Mouse (Mus musculus) ES-Bruce4 (cell line): ENCODE data around the gene Ap3d1. TPM values are rescaled to one million over a fixed set of nuclear protein-coding genes. Genes with fewer than 3 reads are reported as not detected.

ENCODE experiments used
- H3K27ac ChIP-seq: 2 replicates; pipeline ENCODE4 v1.5.1; 2012; ENCODE audit warnings: low read length, inconsistent platforms; ENCODE audit not compliant: insufficient read depth
- H3K27me3 ChIP-seq: 2 replicates; pipeline ENCODE4 v1.6.1; 2012; ENCODE audit warnings: mild to moderate bottlenecking, low read length, inconsistent platforms; ENCODE audit not compliant: control insufficient read depth, poor library complexity, insufficient read depth, severe bottlenecking
- H3K36me3 ChIP-seq: 2 replicates; pipeline ENCODE4 v1.6.1; 2012; ENCODE audit warnings: inconsistent platforms, mild to moderate bottlenecking, low read length, moderate library complexity; ENCODE audit not compliant: control insufficient read depth, poor library complexity, insufficient read depth, severe bottlenecking
- H3K4me1 ChIP-seq: one replicate; pipeline ENCODE4 v1.8.1; 2011; ENCODE audit warnings: low read length; ENCODE audit not compliant: control insufficient read depth, insufficient read depth
- H3K4me3 ChIP-seq: 2 replicates; pipeline ENCODE4 v1.5.1; 2011; ENCODE audit warnings: low read depth, mild to moderate bottlenecking, low read length
- H3K9ac ChIP-seq: 2 replicates; pipeline ENCODE4 v1.6.1; 2012; ENCODE audit warnings: low read depth, mild to moderate bottlenecking, inconsistent platforms; ENCODE audit not compliant: poor library complexity, severe bottlenecking
- H3K9me3 ChIP-seq: replicated peaks from 2 replicates; pipeline ENCODE4 v1.6.1; 2012; ENCODE audit warnings: mild to moderate bottlenecking, low read length, inconsistent platforms; ENCODE audit not compliant: control insufficient read depth, poor library complexity, insufficient read depth, severe bottlenecking
- CTCF ChIP-seq: IDR thresholded peaks from one replicate; pipeline ENCODE4 v1.8.1; 2011; ENCODE audit warnings: low read depth, low read length
- EP300 ChIP-seq: IDR thresholded peaks from 2 replicates; pipeline ENCODE4 v1.6.1; 2011; ENCODE audit warnings: low read depth, low read length; ENCODE audit not compliant: insufficient read depth
- POLR2A ChIP-seq: IDR thresholded peaks from one replicate; pipeline ENCODE4 v1.8.1; 2011; ENCODE audit warnings: low read length; ENCODE audit not compliant: insufficient read depth
- polyA plus RNA-seq: library from polyadenylated mRNA; stranded (reverse); fragments of >200 nt; gene quantifications from 2 replicates; pipeline ENCODE4 v1.2.4, GENCODE M21; 2011; ENCODE audit warnings: low read depth; ENCODE audit not compliant: missing spikeins, insufficient read depth, insufficient read length

The Ap3d1 gene
- polyA plus RNA-seq, 1 experiment, result 55.2 TPM

- TF ChIP-seq CTCF, result no peak
- TF ChIP-seq POLR2A, result no peak
- TF ChIP-seq EP300, result no peak
- Histone ChIP-seq H3K9me3 (no peaks in the 10 kb centered on the region), H3K27ac (peak overlapping the region; percentile 39), H3K36me3 (peaks cover 17% of the 10 kb centered on the region), H3K9ac (no peak overlapping the region), H3K27me3 (no peaks in the 10 kb centered on the region), H3K4me3 (no peak overlapping the region), H3K4me1 (peaks cover 6% of the 10 kb centered on the region)
These were observed 76.6 kb downstream of the Ap3d1 start for GRCm38 (mm10) chr10:80665459-80665858.

DNA sequence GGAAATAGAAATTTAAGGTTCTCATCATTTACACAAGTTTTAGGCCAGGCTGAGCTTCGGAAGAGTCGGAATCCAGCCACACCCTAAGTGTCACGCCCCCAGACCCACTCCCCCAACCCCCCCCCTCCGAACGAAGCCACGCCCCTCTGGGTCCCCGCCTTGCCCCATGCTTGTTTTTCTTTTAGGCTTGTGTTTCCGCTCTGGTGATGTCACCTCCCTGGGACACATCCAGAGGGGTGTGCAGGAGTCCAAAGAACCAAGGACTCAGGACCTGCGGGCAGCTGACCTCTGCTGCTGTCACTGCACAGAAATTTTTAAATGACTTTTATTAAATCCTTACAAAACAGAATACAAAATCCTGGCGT, 77.1 kb downstream of the Ap3d1 start:
- H3K36me3 ChIP-seq, result peaks cover 17% of the 10 kb centered on the region
- no peaks in the 10 kb centered on the region for H3K27me3 ChIP-seq
- TF ChIP-seq EP300 (no peak), POLR2A (no peak), CTCF (no peak)
- H3K4me1 ChIP-seq, result peaks cover 6% of the 10 kb centered on the region
- peak overlapping the region; percentile 41 for H3K4me3 ChIP-seq
- H3K9ac ChIP-seq, result peak overlapping the region; percentile 35
- no peaks in the 10 kb centered on the region for H3K9me3 ChIP-seq
- H3K27ac ChIP-seq, result peak overlapping the region; percentile 85

- peaks cover 6% of the 10 kb centered on the region for H3K4me1 ChIP-seq
- peak overlapping the region; percentile 85 for H3K27ac ChIP-seq
- peak overlapping the region; percentile 41 for H3K4me3 ChIP-seq
- H3K27me3 ChIP-seq, result no peaks in the 10 kb centered on the region
- H3K9ac ChIP-seq, result peak overlapping the region; percentile 35
- TF ChIP-seq POLR2A, result no peak
- no peak for TF ChIP-seq CTCF
- TF ChIP-seq EP300, result no peak
- peaks cover 17% of the 10 kb centered on the region for H3K36me3 ChIP-seq
- H3K9me3 ChIP-seq, result no peaks in the 10 kb centered on the region
These were observed 77.7 kb downstream of the Ap3d1 start for GRCm38 (mm10) chr10:80664197-80665015.

GRCm38 (mm10) chr10:80663485-80664196, 78.4 kb downstream of the Ap3d1 start:
- H3K4me3 ChIP-seq, result no peak overlapping the region

GRCm38 (mm10) chr10:80661149-80661548, 80.9 kb downstream of the Ap3d1 start:
- Histone ChIP-seq H3K36me3 (no peaks in the 10 kb centered on the region), H3K27me3 (no peaks in the 10 kb centered on the region), H3K9me3 (no peaks in the 10 kb centered on the region), H3K27ac (no peak overlapping the region), H3K4me1 (peaks cover 12% of the 10 kb centered on the region), H3K4me3 (no peak overlapping the region), H3K9ac (no peak overlapping the region)
- TF ChIP-seq CTCF, result peak; percentile 81
- TF ChIP-seq POLR2A, result no peak

More at GRCm38 (mm10) chr10:80663485-80664196, 78.4 kb downstream of the Ap3d1 start:
- Histone ChIP-seq H3K27ac (peak overlapping the region; percentile 23), H3K36me3 (peaks cover 11% of the 10 kb centered on the region), H3K4me1 (peaks cover 6% of the 10 kb centered on the region), H3K9ac (0 out of 2 replicates have a peak overlapping the region, but pooled peaks have one; percentile 35), H3K9me3 (no peaks in the 10 kb centered on the region), H3K27me3 (no peaks in the 10 kb centered on the region)
- no peak for TF ChIP-seq POLR2A
- no peak for TF ChIP-seq CTCF

- TF ChIP-seq POLR2A (no peak), CTCF (peak; percentile 63)
- Histone ChIP-seq H3K36me3 (no peaks in the 10 kb centered on the region), H3K4me3 (no peak overlapping the region; the same call in 1 of the 2 replicates), H3K27me3 (no peaks in the 10 kb centered on the region), H3K9ac (peak overlapping the region; percentile 8), H3K9me3 (no peaks in the 10 kb centered on the region), H3K27ac (peak overlapping the region; percentile 70), H3K4me1 (peaks cover 16% of the 10 kb centered on the region)
These were observed 82.9 kb downstream of the Ap3d1 start for GRCm38 (mm10) chr10:80659213-80659612.
